Mouse (Mus musculus): ENCODE measurements around the gene Ptgdr2. TPM values are rescaled to one million over a fixed set of nuclear protein-coding genes. Genes with fewer than 3 reads are reported as not detected.

The Ptgdr2 gene
- polyA plus RNA-seq (2015; fragmentation: Nextera tagmentation; extraction: Ambion mirVana): 0.19 and 0.20 TPM in 2 replicates

GRCm38 (mm10) chr19:10937110-10937563, at the start of gene Ptgdr2:
Gene Ptgdr2, plus strand, starts transcription at chr19:10937160.
- no peak for ATAC-seq
- H3K27me3 ChIP-seq (replicated peaks; ENCODE audit: control insufficient read depth, insufficient read depth, low read length): no peaks in the 10 kb centered on the region
- H3K4me1 ChIP-seq (ENCODE audit: control insufficient read depth, insufficient read depth, low read depth, low read length): peaks cover 4% of the 10 kb centered on the region
- no peak within 1 kb of the TSS for H3K9ac ChIP-seq (ENCODE audit: low read depth, low read length)
- H3K9me3 ChIP-seq (ENCODE audit: control insufficient read depth, low read length): no peaks in the 10 kb centered on the region
- peaks cover 3% of the 10 kb centered on the region; the same call in 1 of the 2 replicates for H3K36me3 ChIP-seq (ENCODE audit: control insufficient read depth, insufficient read depth, low read length)
- no peak within 1 kb of the TSS for H3K27ac ChIP-seq (ENCODE audit: low read depth, low read length)
- H3K4me2 ChIP-seq (ENCODE audit: low read length): no peak within 1 kb of the TSS
- 72% methylated on average over 5 of the region's 5 CpGs for WGBS
- no peak within 1 kb of the TSS for H3K4me3 ChIP-seq (ENCODE audit: low read length)

- Histone ChIP-seq H3K36me3 (ENCODE audit: control insufficient read depth, insufficient read depth, low read length) (no peaks in the 10 kb centered on the region), H3K4me3 (ENCODE audit: low read length) (no peak overlapping the region), H3K9ac (ENCODE audit: low read depth, low read length) (no peak overlapping the region), H3K4me1 (ENCODE audit: control insufficient read depth, insufficient read depth, low read depth, low read length) (peaks cover 14% of the 10 kb centered on the region), H3K27me3 (replicated peaks; ENCODE audit: control insufficient read depth, insufficient read depth, low read length) (no peaks in the 10 kb centered on the region), H3K27ac (ENCODE audit: low read depth, low read length) (no peak overlapping the region), H3K4me2 (ENCODE audit: low read length) (no peak overlapping the region), H3K9me3 (ENCODE audit: control insufficient read depth, low read length) (no peaks in the 10 kb centered on the region)
- 91% methylated on average over 3 of the region's 3 CpGs for WGBS
- ATAC-seq: no peak
Measured at GRCm38 (mm10) chr19:10892201-10892600, 44.8 kb upstream of the Ptgdr2 start.

- Histone ChIP-seq H3K27ac (ENCODE audit: low read depth, low read length) (peak within 1 kb of the TSS; percentile 95), H3K36me3 (ENCODE audit: control insufficient read depth, insufficient read depth, low read length) (peaks cover 19% of the 10 kb centered on the region), H3K27me3 (replicated peaks; ENCODE audit: control insufficient read depth, insufficient read depth, low read length) (no peaks in the 10 kb centered on the region), H3K9me3 (ENCODE audit: control insufficient read depth, low read length) (no peaks in the 10 kb centered on the region), H3K4me2 (ENCODE audit: low read length) (peak within 1 kb of the TSS; percentile 62), H3K4me1 (ENCODE audit: control insufficient read depth, insufficient read depth, low read depth, low read length) (peaks cover 15% of the 10 kb centered on the region), H3K9ac (ENCODE audit: low read depth, low read length) (peak within 1 kb of the TSS; percentile 92), H3K4me3 (ENCODE audit: low read length) (peak within 1 kb of the TSS; percentile 94)
- ATAC-seq: peak; percentile 97
- under 1% methylated on average over 43 of the region's 43 CpGs for WGBS
Measured at GRCm38 (mm10) chr19:10895016-10895528, 41.9 kb upstream of the Ptgdr2 start, which contains the start of gene Prpf19. Gene Prpf19, plus strand, starts transcription at chr19:10895231.

- peak overlapping the region; percentile 95 for H3K27ac ChIP-seq (ENCODE audit: low read depth, low read length)
- no peak for ATAC-seq
- WGBS: under 1% methylated on average over 16 of the region's 16 CpGs
Measured at GRCm38 (mm10) chr19:10895708-10896107, 41.3 kb upstream of the Ptgdr2 start.

GRCm38 (mm10) chr19:10896849-10897248, 40.1 kb upstream of the Ptgdr2 start:
- ATAC-seq: no peak
- Histone ChIP-seq H3K27me3 (replicated peaks; ENCODE audit: control insufficient read depth, insufficient read depth, low read length) (no peaks in the 10 kb centered on the region), H3K4me1 (ENCODE audit: control insufficient read depth, insufficient read depth, low read depth, low read length) (peaks cover 15% of the 10 kb centered on the region), H3K9ac (ENCODE audit: low read depth, low read length) (no peak overlapping the region; the same call in 1 of the 2 replicates), H3K27ac (ENCODE audit: low read depth, low read length) (no peak overlapping the region), H3K4me2 (ENCODE audit: low read length) (peak overlapping the region; percentile 62), H3K4me3 (ENCODE audit: low read length) (peak overlapping the region; percentile 94), H3K9me3 (ENCODE audit: control insufficient read depth, low read length) (no peaks in the 10 kb centered on the region), H3K36me3 (ENCODE audit: control insufficient read depth, insufficient read depth, low read length) (peaks cover 37% of the 10 kb centered on the region)
- WGBS: 78% methylated on average over 7 of the region's 7 CpGs

More at GRCm38 (mm10) chr19:10895708-10896107, 41.3 kb upstream of the Ptgdr2 start:
- peak overlapping the region; percentile 92 for H3K9ac ChIP-seq (ENCODE audit: low read depth, low read length)
- H3K4me1 ChIP-seq (ENCODE audit: control insufficient read depth, insufficient read depth, low read depth, low read length): peaks cover 15% of the 10 kb centered on the region
- H3K36me3 ChIP-seq (ENCODE audit: control insufficient read depth, insufficient read depth, low read length): peaks cover 26% of the 10 kb centered on the region
- peak overlapping the region; percentile 62 for H3K4me2 ChIP-seq (ENCODE audit: low read length)
- H3K27me3 ChIP-seq (replicated peaks; ENCODE audit: control insufficient read depth, insufficient read depth, low read length): no peaks in the 10 kb centered on the region
- H3K4me3 ChIP-seq (ENCODE audit: low read length): peak overlapping the region; percentile 94
- no peaks in the 10 kb centered on the region for H3K9me3 ChIP-seq (ENCODE audit: control insufficient read depth, low read length)

GRCm38 (mm10) chr19:10897491-10897890, 39.5 kb upstream of the Ptgdr2 start:
- 92% methylated on average over 8 of the region's 8 CpGs for WGBS
- Histone ChIP-seq H3K4me2 (ENCODE audit: low read length) (no peak overlapping the region), H3K9me3 (ENCODE audit: control insufficient read depth, low read length) (no peaks in the 10 kb centered on the region), H3K9ac (ENCODE audit: low read depth, low read length) (no peak overlapping the region), H3K27ac (ENCODE audit: low read depth, low read length) (no peak overlapping the region), H3K36me3 (ENCODE audit: control insufficient read depth, insufficient read depth, low read length) (peaks cover 43% of the 10 kb centered on the region), H3K27me3 (replicated peaks; ENCODE audit: control insufficient read depth, insufficient read depth, low read length) (no peaks in the 10 kb centered on the region), H3K4me1 (ENCODE audit: control insufficient read depth, insufficient read depth, low read depth, low read length) (peaks cover 15% of the 10 kb centered on the region), H3K4me3 (ENCODE audit: low read length) (no peak overlapping the region)
- ATAC-seq: no peak

- H3K9ac ChIP-seq (ENCODE audit: low read depth, low read length): no peak overlapping the region
- no peak overlapping the region for H3K4me3 ChIP-seq (ENCODE audit: low read length)
- no peak overlapping the region for H3K27ac ChIP-seq (ENCODE audit: low read depth, low read length)
- H3K4me1 ChIP-seq (ENCODE audit: control insufficient read depth, insufficient read depth, low read depth, low read length): peaks cover 15% of the 10 kb centered on the region
- H3K4me2 ChIP-seq (ENCODE audit: low read length): no peak overlapping the region
- H3K27me3 ChIP-seq (replicated peaks; ENCODE audit: control insufficient read depth, insufficient read depth, low read length): no peaks in the 10 kb centered on the region
- ATAC-seq: no peak
- H3K36me3 ChIP-seq (ENCODE audit: control insufficient read depth, insufficient read depth, low read length): peaks cover 61% of the 10 kb centered on the region
- no peaks in the 10 kb centered on the region for H3K9me3 ChIP-seq (ENCODE audit: control insufficient read depth, low read length)
- WGBS: 68% methylated on average over 6 of the region's 6 CpGs
Measured at GRCm38 (mm10) chr19:10900315-10900714, 36.6 kb upstream of the Ptgdr2 start.

- no peak overlapping the region for H3K27ac ChIP-seq (ENCODE audit: low read depth, low read length)
- no peak overlapping the region for H3K9ac ChIP-seq (ENCODE audit: low read depth, low read length)
- H3K4me3 ChIP-seq (ENCODE audit: low read length): no peak overlapping the region
- no peak for ATAC-seq
- H3K36me3 ChIP-seq (ENCODE audit: control insufficient read depth, insufficient read depth, low read length): peaks cover 69% of the 10 kb centered on the region
- peaks cover 13% of the 10 kb centered on the region for H3K4me1 ChIP-seq (ENCODE audit: control insufficient read depth, insufficient read depth, low read depth, low read length)
- no peak overlapping the region for H3K4me2 ChIP-seq (ENCODE audit: low read length)
- 93% methylated on average over 5 of the region's 5 CpGs for WGBS
- no peaks in the 10 kb centered on the region for H3K27me3 ChIP-seq (replicated peaks; ENCODE audit: control insufficient read depth, insufficient read depth, low read length)
- H3K9me3 ChIP-seq (ENCODE audit: control insufficient read depth, low read length): no peaks in the 10 kb centered on the region
Measured at GRCm38 (mm10) chr19:10901046-10901445, 35.9 kb upstream of the Ptgdr2 start.

- 91% methylated on average over 5 of the region's 5 CpGs for WGBS
- Histone ChIP-seq H3K4me2 (ENCODE audit: low read length) (no peak overlapping the region), H3K9me3 (ENCODE audit: control insufficient read depth, low read length) (no peaks in the 10 kb centered on the region), H3K27me3 (replicated peaks; ENCODE audit: control insufficient read depth, insufficient read depth, low read length) (no peaks in the 10 kb centered on the region), H3K9ac (ENCODE audit: low read depth, low read length) (no peak overlapping the region), H3K27ac (ENCODE audit: low read depth, low read length) (no peak overlapping the region), H3K36me3 (ENCODE audit: control insufficient read depth, insufficient read depth, low read length) (peaks cover 60% of the 10 kb centered on the region), H3K4me3 (ENCODE audit: low read length) (no peak overlapping the region), H3K4me1 (ENCODE audit: control insufficient read depth, insufficient read depth, low read depth, low read length) (no peaks in the 10 kb centered on the region)
- ATAC-seq: no peak
Measured at GRCm38 (mm10) chr19:10904512-10904911, 32.4 kb upstream of the Ptgdr2 start.
